Mouse (Mus musculus): ENCODE measurements around the gene Heg1.

DNA sequence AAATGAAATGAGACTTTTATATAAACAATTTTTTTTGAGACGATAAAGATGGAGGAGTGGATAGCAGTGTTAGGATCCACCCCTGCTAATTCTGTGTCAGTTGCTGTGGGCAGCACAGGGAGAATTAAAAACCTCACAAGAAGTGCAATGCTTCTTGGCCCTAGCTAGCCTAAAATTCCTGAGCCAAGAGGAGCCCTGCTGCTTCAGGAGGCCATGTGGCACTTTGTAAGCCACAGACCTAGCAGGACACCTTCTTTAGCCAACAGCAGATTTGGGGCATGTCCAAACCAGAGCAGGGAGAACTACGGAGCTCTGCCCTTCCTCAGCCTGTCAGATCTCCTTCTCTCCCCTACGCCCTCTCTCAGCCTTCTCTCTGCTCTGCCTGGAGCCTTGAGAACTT, 13.8 kb upstream of the Heg1 start:
- TF ChIP-seq POLR2A (IDR thresholded peaks at IDR 0.05; ENCODE audit: low read depth, low read length) (no peak), CTCF (conservative IDR thresholded peaks at IDR 0.05; ENCODE audit: insufficient read depth, insufficient read length, low read depth, low read length) (no peak)
